Mouse (Mus musculus): ENCODE measurements at regions not wholly inside any gene's neighbourhood (a gene's known extent, or its start where the extent isn't known, plus 50 kb on each side); places are given as distances from the start of the nearest gene placed in this dataset.
"Not testable (repeated sequence)": the region's sequence is repeated elsewhere in the genome, so short reads cannot be mapped to it uniquely, and the experiment has no call there.

DNA sequence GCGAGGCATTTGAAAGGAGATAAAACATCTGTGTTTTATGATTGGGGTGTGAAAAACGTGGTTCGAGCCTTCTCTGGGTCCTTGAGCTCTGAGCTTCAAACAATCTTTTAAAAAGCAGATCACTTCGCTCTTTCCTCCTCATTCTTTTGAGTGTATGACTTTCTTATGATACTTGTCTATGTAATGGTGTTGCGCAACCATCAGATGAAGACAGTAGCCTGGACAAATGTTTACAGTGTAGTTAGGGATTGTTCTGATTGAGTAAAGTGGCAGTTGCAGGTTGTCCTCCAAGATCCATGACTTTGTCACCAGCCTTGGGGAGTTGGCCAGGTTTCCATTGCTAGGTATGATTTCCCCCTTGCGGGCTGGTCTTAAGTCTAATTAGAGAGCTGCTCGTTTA lies 116.1 kb upstream of the Pfn2 start:
- DNase-seq (ENCODE audit: low spot score in 2 of 2) = no peak

DNA sequence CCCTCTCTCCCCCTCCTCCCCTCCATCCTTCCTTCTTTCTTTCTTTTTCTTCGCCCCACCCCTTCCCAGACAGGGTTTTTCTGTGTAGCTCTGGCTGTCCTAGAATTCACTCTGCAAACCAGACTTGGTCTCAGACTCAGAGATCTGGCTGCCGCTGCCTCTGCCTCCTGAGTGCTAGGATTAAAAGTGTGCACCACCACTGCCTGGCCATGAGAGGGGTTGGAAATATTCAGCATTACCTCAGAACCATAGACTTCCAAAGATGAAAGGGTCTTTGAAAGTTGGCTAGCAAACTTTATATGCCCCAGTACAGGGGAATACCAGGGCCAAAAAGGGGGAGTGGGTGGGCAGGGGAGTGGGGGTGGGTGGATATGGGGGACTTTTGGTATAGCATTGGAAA lies 122.7 kb upstream of the Pfn2 start:
- not testable (repeated sequence) for DNase-seq (ENCODE audit: low spot score in 2 of 2)

DNA sequence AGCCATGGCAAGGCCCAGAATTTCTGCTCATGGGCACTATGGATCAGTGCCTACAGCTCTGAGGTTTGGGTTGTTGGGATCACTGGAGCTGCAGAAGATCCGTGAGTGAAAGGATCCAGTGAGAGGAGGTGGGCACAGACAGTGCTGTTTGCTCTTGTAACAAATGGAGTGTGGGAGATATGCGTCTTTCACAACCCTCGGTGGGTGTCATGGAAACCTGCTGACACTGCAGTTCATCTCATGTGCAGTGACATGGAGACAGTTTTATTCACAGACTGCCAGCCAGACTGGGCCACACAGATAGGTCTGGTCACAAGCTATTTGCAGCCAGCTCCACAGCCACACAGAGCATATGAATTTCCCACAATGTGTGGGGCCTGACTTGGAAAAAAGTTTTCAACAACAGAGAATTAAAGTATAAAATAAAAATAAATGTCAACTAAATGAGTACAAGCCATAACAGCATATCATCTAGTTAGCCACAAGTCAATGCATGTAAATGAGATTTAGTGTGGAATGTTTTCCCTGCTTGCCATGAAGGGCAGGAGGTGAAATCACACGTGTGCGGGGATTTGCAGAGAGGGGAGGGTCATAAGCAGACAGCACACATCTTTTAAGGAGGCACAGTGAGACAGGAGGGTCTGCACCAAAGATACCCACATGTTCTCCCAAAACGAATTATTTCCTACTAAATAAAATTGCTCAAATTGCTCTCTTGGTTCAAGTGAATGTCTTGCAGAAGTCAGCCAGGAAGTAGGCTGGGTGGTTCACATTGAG lies 124.8 kb upstream of the Pfn2 start:
- DNase-seq (ENCODE audit: low spot score in 2 of 2) = peak in 1 of 2 experiments; percentile 22

- DNase-seq (ENCODE audit: low spot score in 2 of 2) = no peak
These were observed 125.7 kb upstream of the Pfn2 start for GRCm38 (mm10) chr3:57973546-57973945.

GRCm38 (mm10) chr3:57975379-57975778 lies 127.5 kb upstream of the Pfn2 start:
- DNase-seq (ENCODE audit: low spot score in 2 of 2) = no peak

- no peak for DNase-seq (ENCODE audit: low spot score in 2 of 2)
These were observed 128.9 kb upstream of the Pfn2 start for GRCm38 (mm10) chr3:57976640-57977229.

DNA sequence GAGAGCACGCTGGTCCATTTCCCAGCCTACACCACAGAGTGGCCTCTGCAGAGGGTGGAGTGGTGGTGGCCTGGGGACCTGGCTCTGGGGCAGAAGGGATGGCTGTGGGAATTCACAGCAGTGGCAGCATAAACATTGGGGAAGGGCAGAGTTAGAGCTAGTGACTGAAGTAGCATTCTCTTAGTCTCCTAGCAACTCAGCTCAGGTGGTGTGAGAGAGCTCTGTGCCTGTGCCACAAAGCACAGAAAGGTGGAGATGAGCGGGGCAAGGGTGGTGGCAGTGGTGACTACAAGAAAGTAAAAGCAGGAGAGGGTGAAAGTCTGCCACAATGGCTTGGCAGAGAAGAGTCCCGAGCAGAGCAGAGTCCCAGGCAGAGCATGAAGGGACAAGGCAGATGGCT lies 140.3 kb upstream of the Pfn2 start:
- no peak for DNase-seq (ENCODE audit: low spot score in 2 of 2)

- no peak for DNase-seq (ENCODE audit: low spot score in 2 of 2)
These were observed 142.9 kb upstream of the Pfn2 start for GRCm38 (mm10) chr3:57990738-57991137.

- DNase-seq (ENCODE audit: low spot score in 2 of 2) = no peak
These were observed 150.5 kb upstream of the Pfn2 start for GRCm38 (mm10) chr3:57998121-57999102.

DNA sequence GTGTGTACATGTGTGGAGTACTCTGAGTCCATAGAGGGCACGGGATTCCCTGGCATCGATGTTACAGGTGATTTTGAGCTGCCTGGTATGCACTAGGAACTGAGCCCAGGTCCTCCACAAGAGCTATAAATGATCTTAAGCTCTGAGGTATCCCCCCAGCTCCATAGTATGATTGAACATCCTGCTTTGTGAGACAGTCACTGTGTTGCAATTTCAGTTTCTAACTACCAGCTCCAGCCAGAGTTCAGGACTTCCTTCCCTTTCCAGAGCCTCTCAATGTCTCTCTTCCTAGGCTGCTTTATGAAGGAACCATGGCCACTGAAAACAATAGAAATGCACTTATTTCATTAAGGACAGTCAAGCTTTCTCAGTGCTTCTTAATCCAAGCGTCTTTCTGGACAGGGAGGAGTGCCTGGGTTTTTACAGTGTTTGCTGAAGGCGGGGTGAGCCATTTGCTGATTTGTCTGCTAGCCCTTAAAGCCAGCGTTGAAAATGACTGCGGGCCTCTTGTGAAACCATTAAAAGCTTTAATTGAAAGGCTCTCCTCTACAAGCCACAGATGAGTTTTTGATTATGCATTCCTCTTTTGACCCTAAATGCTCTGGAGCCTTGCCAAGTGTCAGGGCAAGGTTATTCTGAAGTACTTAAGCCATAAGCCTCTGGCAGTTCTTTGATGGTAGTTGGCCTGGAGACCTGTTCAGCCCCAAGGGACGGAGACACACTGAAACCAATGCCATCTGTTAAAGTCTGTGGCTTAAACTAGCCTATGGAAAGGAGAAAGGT lies 155.1 kb upstream of the Pfn2 start:
- DNase-seq (ENCODE audit: low spot score in 2 of 2) = no peak

- no peak for DNase-seq (ENCODE audit: low spot score in 2 of 2)
These were observed 177.0 kb upstream of the Pfn2 start for GRCm38 (mm10) chr3:58024750-58025392.

DNA sequence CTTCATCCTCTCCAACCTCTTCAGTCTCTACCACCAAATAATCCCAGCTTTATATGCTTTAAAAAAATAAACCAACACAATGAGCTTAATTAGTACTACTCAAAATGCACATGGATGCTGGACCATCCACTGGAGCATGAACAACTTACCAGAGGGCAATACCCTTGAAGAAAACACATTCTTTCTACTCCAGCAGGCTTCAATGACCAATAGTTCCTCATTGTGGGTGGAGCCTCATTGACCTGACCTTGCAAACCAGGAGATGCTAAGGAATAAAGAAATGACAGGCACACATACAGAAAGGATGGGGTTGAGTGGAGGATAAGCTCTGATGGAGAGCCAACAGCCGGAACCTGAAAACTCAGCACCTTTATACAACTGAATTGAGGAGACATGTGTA lies 201.7 kb upstream of the Pfn2 start:
- no peak for DNase-seq (ENCODE audit: low spot score in 2 of 2)

GRCm38 (mm10) chr3:58054726-58055125 lies 206.8 kb upstream of the Pfn2 start:
- no peak for DNase-seq (ENCODE audit: low spot score in 2 of 2)

GRCm38 (mm10) chr3:58055181-58055580 lies 207.3 kb upstream of the Pfn2 start:
- no peak for DNase-seq (ENCODE audit: low spot score in 2 of 2)

- no peak for DNase-seq (ENCODE audit: low spot score in 2 of 2)
These were observed 208.5 kb upstream of the Pfn2 start for GRCm38 (mm10) chr3:58056191-58057063.

- no peak for DNase-seq (ENCODE audit: low spot score in 2 of 2)
These were observed 209.2 kb upstream of the Pfn2 start for GRCm38 (mm10) chr3:58057064-58057396.

DNA sequence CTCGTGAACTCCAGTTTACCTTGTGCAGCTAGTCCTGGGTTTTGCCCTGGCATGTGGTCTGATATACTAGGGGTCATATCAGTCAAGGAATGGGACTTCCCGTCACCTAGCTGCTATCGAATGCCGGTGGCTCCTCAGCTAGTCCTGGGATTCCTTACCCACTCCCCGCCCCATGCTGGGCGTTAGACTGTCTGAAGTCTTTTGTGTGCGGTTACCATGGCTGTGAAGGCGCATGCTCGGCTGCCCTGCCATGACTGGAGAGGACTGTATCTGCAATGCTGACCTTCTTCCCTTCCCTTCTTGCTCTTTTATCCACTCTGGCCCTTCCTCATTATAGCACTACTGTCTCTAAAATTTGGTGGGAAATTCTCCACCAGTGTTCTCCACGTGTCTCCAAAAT lies 210.3 kb upstream of the Pfn2 start:
- no peak for DNase-seq (ENCODE audit: low spot score in 2 of 2)

GRCm38 (mm10) chr3:58063852-58064549 lies 216.1 kb upstream of the Pfn2 start:
- no peak for DNase-seq (ENCODE audit: low spot score in 2 of 2)

GRCm38 (mm10) chr3:58071574-58071973 lies 223.7 kb upstream of the Pfn2 start:
- DNase-seq (ENCODE audit: low spot score in 2 of 2) = no peak
